Mouse (Mus musculus) myocyte (in vitro differentiated cells): ENCODE results near the gene Mllt11. TPM values are rescaled to one million over a fixed set of nuclear protein-coding genes. Genes with fewer than 3 reads are reported as not detected.

ENCODE experiments used
- H3K27me3 ChIP-seq: one replicate; pipeline ENCODE4 v1.6.1; 2011; ENCODE audit not compliant: control insufficient read depth, insufficient read depth, insufficient read length
- H3K36me3 ChIP-seq: one replicate; pipeline ENCODE4 v1.6.1; 2011; ENCODE audit not compliant: control insufficient read depth, insufficient read depth
- H3K4me2 ChIP-seq: one replicate; pipeline ENCODE4 v1.6.1; 2011; ENCODE audit warnings: low read depth, control low read depth
- H3K4me3 ChIP-seq: one replicate; pipeline ENCODE4 v1.5.1; 2011; ENCODE audit warnings: mild to moderate bottlenecking, control low read depth, moderate library complexity
- H3K79me2 ChIP-seq: one replicate; pipeline ENCODE4 v1.6.1; 2011; ENCODE audit not compliant: control insufficient read depth, insufficient read depth
- H3ac ChIP-seq: one replicate; pipeline ENCODE4 v1.6.1; 2011; ENCODE audit not compliant: control insufficient read depth, insufficient read length
- CEBPB ChIP-seq: IDR thresholded peaks from 2 replicates; pipeline ENCODE4 v1.6.1; 2011; ENCODE audit warnings: mild to moderate bottlenecking, moderate library complexity; ENCODE audit not compliant: poor library complexity, insufficient read depth, severe bottlenecking
- E2F4 ChIP-seq: IDR thresholded peaks from one replicate; pipeline ENCODE4 v1.6.1; 2011; ENCODE audit warnings: mild to moderate bottlenecking, control low read depth, moderate library complexity; ENCODE audit not compliant: insufficient read depth
- MAX ChIP-seq: IDR thresholded peaks from one replicate; pipeline ENCODE4 v1.6.1; 2011; ENCODE audit warnings: low read depth, mild to moderate bottlenecking, control low read depth
- MYOD1 ChIP-seq, 3 experiments: IDR thresholded peaks; one replicate each; pipeline ENCODE4 v1.6.1; 2011; ENCODE audit warnings: control low read depth in 2 of 3, low read depth in 2 of 3, mild to moderate bottlenecking in 2 of 3, moderate library complexity in 1 of 3; ENCODE audit not compliant: insufficient read length in 2 of 3, control insufficient read depth in 1 of 3
- MYOG ChIP-seq, 3 experiments: IDR thresholded peaks; one replicate each; pipeline ENCODE4 v1.6.1; 2011; ENCODE audit warnings: control low read depth in 2 of 3, low read depth in 2 of 3, mild to moderate bottlenecking in 2 of 3; ENCODE audit not compliant: insufficient read length in 2 of 3, control insufficient read depth in 1 of 3, insufficient read depth in 1 of 3
- POLR2A ChIP-seq: IDR thresholded peaks from one replicate; pipeline ENCODE4 v1.6.1; 2011; ENCODE audit warnings: low read depth, mild to moderate bottlenecking, control low read depth, moderate library complexity; ENCODE audit not compliant: insufficient read length
- POLR2AphosphoS2 ChIP-seq: IDR thresholded peaks from one replicate; pipeline ENCODE4 v1.6.1; 2011; ENCODE audit warnings: low read depth, control low read depth; ENCODE audit not compliant: insufficient read length
- REST ChIP-seq: IDR thresholded peaks from one replicate; pipeline ENCODE4 v1.6.1; 2011; ENCODE audit warnings: mild to moderate bottlenecking, control low read depth, moderate library complexity; ENCODE audit not compliant: insufficient read depth, insufficient read length
- SRF ChIP-seq: IDR thresholded peaks from one replicate; pipeline ENCODE4 v1.6.1; 2011; ENCODE audit warnings: low read depth; ENCODE audit not compliant: control insufficient read depth, insufficient read length
- TCF12 ChIP-seq: IDR thresholded peaks from one replicate; pipeline ENCODE4 v1.6.1; 2011; ENCODE audit warnings: mild to moderate bottlenecking, control low read depth; ENCODE audit not compliant: poor library complexity, insufficient read depth, severe bottlenecking
- TCF3 ChIP-seq: IDR thresholded peaks from one replicate; pipeline ENCODE4 v1.6.1; 2011; ENCODE audit warnings: low read depth, control low read depth; ENCODE audit not compliant: insufficient read length
- USF1 ChIP-seq: IDR thresholded peaks from one replicate; pipeline ENCODE4 v1.6.1; 2011; ENCODE audit warnings: low read depth, mild to moderate bottlenecking, control low read depth, moderate library complexity
- polyA plus RNA-seq: library from polyadenylated mRNA; unstranded; fragments of >200 nt; fragmentation: generic; extraction: Trizol; gene quantifications from one replicate; pipeline ENCODE4 v1.2.1, GENCODE M21; 2012; ENCODE audit warnings: missing spikeins

Mllt11 gene
- polyA plus RNA-seq, 1 experiment, result 51.9 TPM

DNA sequence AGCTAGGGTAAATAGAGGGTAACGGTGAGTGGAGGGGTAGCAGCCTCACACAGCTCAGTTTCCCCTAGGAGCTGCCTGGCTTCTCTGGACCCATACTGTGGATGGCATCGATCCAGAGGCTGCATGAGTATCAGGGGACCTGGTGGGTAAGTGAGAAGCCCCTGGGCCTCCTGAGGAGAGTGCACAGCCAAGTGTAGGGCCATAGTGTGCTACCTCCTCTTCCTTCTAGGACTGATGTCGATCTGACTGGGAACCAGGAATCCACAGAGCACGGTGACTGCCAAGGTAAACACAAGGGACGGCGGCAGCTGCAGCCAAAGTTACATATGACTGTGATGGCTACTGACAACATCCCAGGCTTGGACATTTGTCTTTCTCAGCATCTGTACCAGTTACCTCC, 60.9 kb downstream of the Mllt11 start:
- Histone ChIP-seq H3K4me2 (no peak overlapping the region), H3ac (no peak overlapping the region), H3K4me3 (no peak overlapping the region), H3K27me3 (no peaks in the 10 kb centered on the region), H3K79me2 (no peaks in the 10 kb centered on the region), H3K36me3 (no peaks in the 10 kb centered on the region)
- TF ChIP-seq CEBPB (no peak), SRF (no peak), E2F4 (no peak), MYOD1 (IDR thresholded peaks at IDR 0.05; ENCODE audit: control insufficient read depth in 1 of 3, insufficient read length in 2 of 3, low read depth in 2 of 3) (no peak), MYOG (IDR thresholded peaks at IDR 0.05; ENCODE audit: control insufficient read depth in 1 of 3, insufficient read depth in 1 of 3, insufficient read length in 2 of 3, low read depth in 2 of 3) (no peak), REST (no peak), POLR2AphosphoS2 (no peak)

DNA sequence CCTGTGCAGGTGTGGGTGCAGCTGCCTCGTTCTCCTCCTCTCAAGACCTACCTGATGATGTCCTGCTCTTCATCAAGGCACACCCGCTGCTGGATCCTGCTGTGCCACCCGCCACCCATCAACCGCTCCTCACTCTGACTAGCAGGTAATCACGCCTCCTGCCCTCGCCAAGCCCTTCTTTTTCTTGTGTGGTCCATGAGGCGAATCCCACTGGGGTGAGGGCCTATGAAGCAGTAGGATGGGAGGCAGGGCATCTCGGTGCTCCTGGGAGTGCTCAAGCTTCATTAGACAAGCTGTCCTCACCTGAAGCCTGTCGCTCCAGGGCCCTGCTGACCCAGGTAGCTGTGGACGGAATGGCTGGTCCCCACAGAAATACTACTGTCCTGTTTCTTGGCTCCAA, 62.0 kb downstream of the Mllt11 start:
- no peak for TF ChIP-seq MAX
- no peak for TF ChIP-seq E2F4
- TF ChIP-seq CEBPB, result no peak
- no peak for TF ChIP-seq MYOD1 (IDR thresholded peaks at IDR 0.05; ENCODE audit: control insufficient read depth in 1 of 3, insufficient read length in 2 of 3, low read depth in 2 of 3)
- TF ChIP-seq REST, result no peak
- no peak for TF ChIP-seq POLR2AphosphoS2
- no peak for TF ChIP-seq TCF3
- no peak for TF ChIP-seq TCF12
- TF ChIP-seq MYOG (IDR thresholded peaks at IDR 0.05; ENCODE audit: control insufficient read depth in 1 of 3, insufficient read depth in 1 of 3, insufficient read length in 2 of 3, low read depth in 2 of 3), result no peak
- no peak for TF ChIP-seq USF1
- no peak for TF ChIP-seq POLR2A
- TF ChIP-seq SRF, result no peak
- Histone ChIP-seq H3K27me3 (no peaks in the 10 kb centered on the region), H3K4me2 (no peak overlapping the region), H3K4me3 (no peak overlapping the region), H3K79me2 (no peaks in the 10 kb centered on the region), H3ac (no peak overlapping the region), H3K36me3 (no peaks in the 10 kb centered on the region)

Other genes with a start within 250 kb of the Mllt11 start
- gene Zfp687, start 216.7 kb downstream of the Mllt11 start, polyA plus RNA-seq, result 11.5 TPM
- gene Psmd4, start 189.6 kb downstream of the Mllt11 start, polyA plus RNA-seq, result 338 TPM
- gene Pip5k1a, start 125.2 kb downstream of the Mllt11 start, polyA plus RNA-seq, result 27.3 TPM
- 85.6 TPM for gene Vps72, start 121.1 kb downstream of the Mllt11 start, polyA plus RNA-seq
- gene Tmod4, start 107.7 kb downstream of the Mllt11 start, polyA plus RNA-seq, result 2.5 TPM
- 30.6 TPM for gene Scnm1, start 98.2 kb downstream of the Mllt11 start, polyA plus RNA-seq
- gene Lysmd1, start 98.1 kb downstream of the Mllt11 start, polyA plus RNA-seq, result 7.0 TPM
- gene Tnfaip8l2, start 89.8 kb downstream of the Mllt11 start, polyA plus RNA-seq, result 0.22 TPM
- 29.0 TPM for gene Sema6c, start 71.7 kb downstream of the Mllt11 start, polyA plus RNA-seq
- gene Gabpb2, start 14.3 kb downstream of the Mllt11 start, polyA plus RNA-seq, result 3.3 TPM
- 61.5 TPM for gene Cdc42se1, start 3.4 kb downstream of the Mllt11 start, polyA plus RNA-seq
- gene Gm128, start 9.4 kb upstream of the Mllt11 start, polyA plus RNA-seq, result 0.04 TPM
- 0.31 TPM for gene Bnipl, start 19.0 kb upstream of the Mllt11 start, polyA plus RNA-seq
- gene Mindy1, start 49.2 kb upstream of the Mllt11 start, polyA plus RNA-seq, result 33.3 TPM
- gene Prune1, start 49.9 kb upstream of the Mllt11 start, polyA plus RNA-seq, result 43.1 TPM
- gene Anxa9, start 75.0 kb upstream of the Mllt11 start, polyA plus RNA-seq, result 1.5 TPM
- gene Cers2, start 82.6 kb upstream of the Mllt11 start, polyA plus RNA-seq, result 116 TPM
- 11.5 TPM for gene Setdb1, start 125.0 kb upstream of the Mllt11 start, polyA plus RNA-seq
- not detected for gene 4930558C23Rik, start 170.7 kb upstream of the Mllt11 start, polyA plus RNA-seq
- gene Arnt, start 202.2 kb upstream of the Mllt11 start, polyA plus RNA-seq, result 20.9 TPM